Mouse (Mus musculus): ENCODE data around the gene Spata20. TPM values are rescaled to one million over a fixed set of nuclear protein-coding genes. Genes with fewer than 3 reads are reported as not detected.
A peak's percentile ranks its signal among the peaks of the same experiment; 100 is the strongest.

Gene Spata20
- polyA plus RNA-seq, 1 experiment from 2014 or later, result not detected

GRCm38 (mm10) chr11:94474544-94474910 lies 11.5 kb downstream of the Spata20 start:
- no peak overlapping the region for H3K27ac ChIP-seq (ENCODE audit: low read length)
- H3K36me3 ChIP-seq (ENCODE audit: control insufficient read depth, insufficient read depth), result no peaks in the 10 kb centered on the region
- no peak overlapping the region for H3K9ac ChIP-seq (ENCODE audit: low read depth, low read length)
- no peaks in the 10 kb centered on the region for H3K9me3 ChIP-seq (replicated peaks; ENCODE audit: control insufficient read depth, low read length)
- peaks cover 77% of the 10 kb centered on the region for H3K27me3 ChIP-seq (ENCODE audit: control insufficient read depth, insufficient read depth, low read depth, low read length)
- 2% methylated on average over 11 of the region's 11 CpGs for WGBS (ENCODE audit: insufficient replicate concordance)
- no peak for ATAC-seq (ENCODE audit: low read depth)
- H3K4me3 ChIP-seq (ENCODE audit: low read depth, low read length), result peak overlapping the region; percentile 50
- peaks cover 9% of the 10 kb centered on the region for H3K4me1 ChIP-seq (ENCODE audit: control insufficient read depth, low read depth, low read length)
- peak overlapping the region; percentile 75 for H3K4me2 ChIP-seq (ENCODE audit: low read depth, low read length)

DNA sequence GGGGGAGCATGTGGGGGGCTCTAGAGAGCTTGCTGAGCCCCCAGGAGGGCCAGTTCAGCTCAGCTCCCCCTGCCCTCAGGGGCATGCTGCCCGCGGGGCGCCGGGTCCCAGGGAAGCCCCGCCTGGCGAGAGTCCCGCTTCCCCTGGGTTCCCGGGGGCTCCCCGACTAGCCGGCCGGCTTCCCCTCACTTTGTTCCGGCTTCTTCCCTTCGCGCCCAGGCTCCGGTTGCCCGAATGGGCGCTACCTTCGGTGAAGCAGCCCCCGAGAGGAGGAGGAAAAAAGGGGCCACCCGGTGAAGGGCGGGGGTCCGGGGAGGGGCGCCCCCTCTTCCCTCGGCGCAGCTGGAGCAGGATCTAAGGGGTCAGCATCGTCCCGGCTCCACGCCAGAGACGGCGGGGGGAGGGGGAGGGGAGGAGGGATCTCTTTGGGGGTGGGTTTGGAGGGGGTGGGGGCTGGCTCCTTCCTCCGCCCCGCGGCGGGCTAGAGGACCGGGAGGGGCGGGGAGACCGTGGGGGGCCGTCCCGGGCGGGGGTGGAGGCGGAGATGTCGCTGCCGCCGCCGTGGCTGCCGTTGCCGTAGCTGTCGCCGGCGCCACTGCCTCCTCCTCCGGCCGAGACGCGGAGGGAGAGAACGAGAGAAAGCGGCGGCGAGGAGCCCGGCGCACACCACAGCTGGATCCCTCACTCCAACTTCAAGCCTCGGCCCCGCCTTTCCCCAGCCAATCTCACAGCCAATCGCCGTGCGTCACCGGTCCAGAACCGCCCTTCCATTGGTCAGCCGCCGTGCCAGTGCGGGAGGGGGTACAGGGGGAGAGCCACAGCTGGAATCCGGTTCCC lies 12.1 kb downstream of the Spata20 start, which contains the start of gene Cacna1g:
Cacna1g (minus strand) TSS at position 492 of the 837 bp plus-strand sequence.
- H3K27ac ChIP-seq (ENCODE audit: low read length), result no peak within 1 kb of the TSS
- 1% methylated on average over 50 of the region's 71 CpGs for WGBS (ENCODE audit: insufficient replicate concordance)
- no peaks in the 10 kb centered on the region for H3K9me3 ChIP-seq (replicated peaks; ENCODE audit: control insufficient read depth, low read length)
- H3K4me3 ChIP-seq (ENCODE audit: low read depth, low read length), result peak within 1 kb of the TSS; percentile 50
- H3K9ac ChIP-seq (ENCODE audit: low read depth, low read length), result no peak within 1 kb of the TSS
- H3K36me3 ChIP-seq (ENCODE audit: control insufficient read depth, insufficient read depth), result no peaks in the 10 kb centered on the region
- peaks cover 80% of the 10 kb centered on the region for H3K27me3 ChIP-seq (ENCODE audit: control insufficient read depth, insufficient read depth, low read depth, low read length)
- peaks cover 9% of the 10 kb centered on the region for H3K4me1 ChIP-seq (ENCODE audit: control insufficient read depth, low read depth, low read length)
- ATAC-seq (ENCODE audit: low read depth), result peak; percentile 87
- peak within 1 kb of the TSS; percentile 75 for H3K4me2 ChIP-seq (ENCODE audit: low read depth, low read length)

GRCm38 (mm10) chr11:94472916-94473706 lies 12.9 kb downstream of the Spata20 start:
- H3K36me3 ChIP-seq (ENCODE audit: control insufficient read depth, insufficient read depth), result no peaks in the 10 kb centered on the region
- no peak overlapping the region for H3K9ac ChIP-seq (ENCODE audit: low read depth, low read length)
- 2% methylated on average over 52 of the region's 52 CpGs for WGBS (ENCODE audit: insufficient replicate concordance)
- peaks cover 9% of the 10 kb centered on the region for H3K4me1 ChIP-seq (ENCODE audit: control insufficient read depth, low read depth, low read length)
- H3K4me3 ChIP-seq (ENCODE audit: low read depth, low read length), result peak overlapping the region; percentile 50
- no peak for ATAC-seq (ENCODE audit: low read depth)
- H3K4me2 ChIP-seq (ENCODE audit: low read depth, low read length), result peak overlapping the region; percentile 75
- H3K9me3 ChIP-seq (replicated peaks; ENCODE audit: control insufficient read depth, low read length), result no peaks in the 10 kb centered on the region
- H3K27me3 ChIP-seq (ENCODE audit: control insufficient read depth, insufficient read depth, low read depth, low read length), result peaks cover 80% of the 10 kb centered on the region
- H3K27ac ChIP-seq (ENCODE audit: low read length), result no peak overlapping the region

DNA sequence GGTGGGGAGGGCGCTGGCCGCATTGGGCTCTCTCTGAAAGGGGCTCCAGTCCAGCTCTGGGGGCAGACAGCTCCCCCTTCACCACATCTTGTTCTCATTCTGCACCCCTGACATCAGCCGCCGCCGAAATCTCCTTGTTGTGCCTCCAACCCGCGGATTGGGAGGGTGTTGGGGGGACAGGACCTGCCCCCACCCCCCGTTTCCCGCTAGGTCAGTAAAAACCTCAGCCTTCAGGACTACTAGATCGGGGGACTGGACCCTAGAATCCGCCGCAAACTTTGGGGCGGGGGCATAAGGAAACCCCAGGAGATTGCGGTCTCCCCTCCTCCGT lies 13.4 kb downstream of the Spata20 start:
- H3K9me3 ChIP-seq (replicated peaks; ENCODE audit: control insufficient read depth, low read length), result no peaks in the 10 kb centered on the region
- WGBS (ENCODE audit: insufficient replicate concordance), result under 1% methylated on average over 15 of the region's 15 CpGs
- ATAC-seq (ENCODE audit: low read depth), result no peak
- no peak overlapping the region for H3K27ac ChIP-seq (ENCODE audit: low read length)
- H3K4me2 ChIP-seq (ENCODE audit: low read depth, low read length), result no peak overlapping the region
- no peak overlapping the region for H3K9ac ChIP-seq (ENCODE audit: low read depth, low read length)
- no peak overlapping the region for H3K4me3 ChIP-seq (ENCODE audit: low read depth, low read length)
- no peaks in the 10 kb centered on the region for H3K36me3 ChIP-seq (ENCODE audit: control insufficient read depth, insufficient read depth)
- H3K4me1 ChIP-seq (ENCODE audit: control insufficient read depth, low read depth, low read length), result peaks cover 9% of the 10 kb centered on the region
- peaks cover 74% of the 10 kb centered on the region for H3K27me3 ChIP-seq (ENCODE audit: control insufficient read depth, insufficient read depth, low read depth, low read length)

DNA sequence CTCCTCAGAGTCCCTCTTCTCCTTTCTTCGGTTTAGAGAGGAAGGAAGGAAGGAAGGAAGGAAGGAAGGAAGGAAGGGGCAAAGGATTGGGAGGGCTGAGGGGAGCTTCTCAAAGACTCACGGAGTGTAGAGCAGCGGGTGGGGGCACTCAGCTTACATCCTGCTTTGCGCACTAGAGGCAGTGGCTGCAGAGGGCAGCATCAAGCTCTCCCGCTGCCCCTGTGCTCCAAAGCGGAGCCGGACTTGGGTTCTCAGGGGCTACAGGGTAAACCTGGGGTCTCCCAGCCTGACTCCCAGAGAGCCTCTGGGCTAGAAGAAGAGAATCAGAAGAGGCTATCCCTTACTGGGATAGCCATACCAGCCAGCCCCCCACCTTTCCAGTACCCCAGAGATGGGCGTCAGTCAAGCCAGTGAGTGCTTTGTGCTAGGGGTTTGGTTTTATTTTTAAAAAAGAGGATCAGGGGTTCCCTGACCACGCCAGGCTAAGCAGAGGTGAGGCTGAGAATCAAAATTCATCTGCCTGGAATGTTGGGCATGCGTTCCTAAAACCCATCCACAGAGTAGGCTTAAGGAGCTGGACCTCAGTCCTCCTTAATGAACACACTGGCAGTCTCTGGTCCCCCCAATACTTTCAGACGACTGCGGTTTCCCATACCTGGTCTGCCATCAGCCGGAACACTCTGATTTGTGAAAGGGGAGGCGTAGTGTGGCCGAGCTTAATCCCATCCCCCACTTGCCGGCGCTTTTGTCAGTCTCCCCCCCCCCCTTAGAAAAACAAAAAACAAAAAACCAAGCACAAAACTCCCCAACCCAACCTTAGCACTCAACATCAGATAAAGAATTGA lies 14.0 kb downstream of the Spata20 start:
- Histone ChIP-seq H3K9ac (ENCODE audit: low read depth, low read length) (no peak overlapping the region), H3K36me3 (ENCODE audit: control insufficient read depth, insufficient read depth) (no peaks in the 10 kb centered on the region), H3K9me3 (replicated peaks; ENCODE audit: control insufficient read depth, low read length) (no peaks in the 10 kb centered on the region), H3K4me3 (ENCODE audit: low read depth, low read length) (no peak overlapping the region), H3K4me1 (ENCODE audit: control insufficient read depth, low read depth, low read length) (peaks cover 9% of the 10 kb centered on the region), H3K27ac (ENCODE audit: low read length) (no peak overlapping the region), H3K27me3 (ENCODE audit: control insufficient read depth, insufficient read depth, low read depth, low read length) (peaks cover 68% of the 10 kb centered on the region), H3K4me2 (ENCODE audit: low read depth, low read length) (no peak overlapping the region)
- WGBS (ENCODE audit: insufficient replicate concordance), result 4% methylated on average over 17 of the region's 17 CpGs
- no peak for ATAC-seq (ENCODE audit: low read depth)

DNA sequence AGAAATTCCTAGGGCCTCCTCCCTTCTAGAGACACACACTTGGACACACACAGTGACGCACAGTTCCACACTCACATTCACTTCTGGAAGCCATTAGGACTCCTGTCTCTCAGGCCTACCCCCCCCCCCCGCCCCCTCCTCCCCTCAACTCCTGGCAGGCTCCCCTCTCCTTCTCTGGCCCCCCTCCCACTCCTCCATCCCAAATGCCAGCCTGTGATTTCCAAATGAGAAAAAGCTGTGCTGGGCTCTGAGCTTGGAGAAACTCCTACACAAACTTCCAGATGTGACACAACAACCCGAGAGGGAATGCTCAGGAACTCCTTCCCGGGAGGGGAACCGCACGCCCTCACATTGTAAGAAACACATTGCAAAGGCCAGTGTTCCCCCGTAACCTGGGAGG lies 15.6 kb downstream of the Spata20 start:
- H3K4me1 ChIP-seq (ENCODE audit: control insufficient read depth, low read depth, low read length), result peaks cover 9% of the 10 kb centered on the region
- ATAC-seq (ENCODE audit: low read depth), result no peak
- WGBS (ENCODE audit: insufficient replicate concordance), result 60% methylated on average over 7 of the region's 7 CpGs
- peaks cover 55% of the 10 kb centered on the region for H3K27me3 ChIP-seq (ENCODE audit: control insufficient read depth, insufficient read depth, low read depth, low read length)
- H3K9ac ChIP-seq (ENCODE audit: low read depth, low read length), result no peak overlapping the region
- H3K9me3 ChIP-seq (replicated peaks; ENCODE audit: control insufficient read depth, low read length), result no peaks in the 10 kb centered on the region
- no peaks in the 10 kb centered on the region for H3K36me3 ChIP-seq (ENCODE audit: control insufficient read depth, insufficient read depth)
- no peak overlapping the region for H3K4me3 ChIP-seq (ENCODE audit: low read depth, low read length)
- no peak overlapping the region for H3K27ac ChIP-seq (ENCODE audit: low read length)
- no peak overlapping the region for H3K4me2 ChIP-seq (ENCODE audit: low read depth, low read length)

DNA sequence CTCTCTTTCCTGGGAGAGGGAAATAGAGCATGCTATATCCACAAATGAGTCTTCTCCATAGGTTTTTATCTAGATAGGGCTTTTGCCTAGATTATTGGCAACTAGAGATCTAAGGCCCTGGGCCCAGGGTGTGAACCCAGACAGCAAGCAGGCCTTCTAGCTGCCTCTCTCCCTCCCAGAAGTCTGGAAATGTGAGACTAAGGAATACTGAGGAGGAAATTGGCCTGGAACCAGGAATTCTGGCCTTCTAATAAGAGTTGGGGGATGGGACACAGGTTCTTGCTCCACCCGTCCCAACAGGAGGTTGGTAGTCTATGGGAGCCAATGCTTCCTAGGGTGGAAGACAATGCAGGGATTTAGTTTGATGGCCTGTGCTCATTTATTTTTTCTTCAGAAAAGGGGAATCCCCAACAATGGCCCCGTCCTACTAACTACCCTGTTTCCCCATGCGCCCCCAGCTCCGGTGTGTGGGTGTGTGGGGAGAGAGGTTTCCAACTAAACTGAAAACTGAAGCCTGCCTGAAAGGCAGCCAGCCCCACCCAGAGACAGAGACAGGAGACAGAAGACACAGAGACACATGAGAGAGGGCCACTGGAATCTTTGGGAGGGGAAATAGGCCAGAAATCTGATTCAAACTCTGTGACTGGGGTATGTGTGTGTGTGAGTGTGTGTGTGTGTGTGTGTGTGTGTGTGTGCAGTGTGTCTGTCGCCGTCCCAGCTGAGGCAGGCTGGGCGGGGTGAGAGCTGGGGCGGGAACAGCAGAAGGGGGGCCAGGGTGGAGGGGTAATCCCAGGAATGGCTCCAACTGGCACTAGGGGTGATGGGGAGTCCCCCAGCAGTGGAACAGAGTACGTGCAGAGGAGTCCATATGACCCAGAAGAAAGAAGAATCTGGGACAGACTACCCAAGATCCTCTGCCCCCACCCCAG lies 16.6 kb downstream of the Spata20 start:
- H3K4me1 ChIP-seq (ENCODE audit: control insufficient read depth, low read depth, low read length), result peaks cover 7% of the 10 kb centered on the region
- H3K9ac ChIP-seq (ENCODE audit: low read depth, low read length), result no peak overlapping the region
- H3K4me3 ChIP-seq (ENCODE audit: low read depth, low read length), result no peak overlapping the region
- no peaks in the 10 kb centered on the region for H3K36me3 ChIP-seq (ENCODE audit: control insufficient read depth, insufficient read depth)
- H3K27ac ChIP-seq (ENCODE audit: low read length), result no peak overlapping the region
- H3K4me2 ChIP-seq (ENCODE audit: low read depth, low read length), result no peak overlapping the region
- H3K27me3 ChIP-seq (ENCODE audit: control insufficient read depth, insufficient read depth, low read depth, low read length), result peaks cover 47% of the 10 kb centered on the region
- ATAC-seq (ENCODE audit: low read depth), result no peak
- 32% methylated on average over 9 of the region's 9 CpGs for WGBS (ENCODE audit: insufficient replicate concordance)
- no peaks in the 10 kb centered on the region for H3K9me3 ChIP-seq (replicated peaks; ENCODE audit: control insufficient read depth, low read length)

DNA sequence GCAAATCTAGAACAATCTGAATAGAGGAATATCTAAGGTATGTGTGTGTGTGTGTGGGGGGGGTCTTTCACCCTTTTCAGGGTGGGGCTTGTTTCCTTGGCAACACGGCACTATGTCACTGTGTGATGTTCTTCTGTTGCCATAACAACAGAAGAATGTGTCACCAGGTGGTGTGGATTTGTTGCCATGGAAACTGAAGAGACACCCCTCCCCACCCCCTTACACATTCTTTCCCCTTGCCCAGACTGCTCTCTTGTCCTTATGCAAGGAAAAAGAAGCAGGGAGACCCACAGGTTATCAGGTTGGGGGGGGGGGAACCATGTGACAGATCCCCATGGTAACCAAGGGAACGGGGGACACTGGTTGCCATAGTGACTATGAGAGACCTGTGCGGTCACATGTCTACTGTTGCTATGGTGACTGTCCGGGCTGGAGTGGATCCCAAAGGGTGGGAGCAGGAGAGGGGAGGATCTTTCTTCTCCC lies 17.4 kb downstream of the Spata20 start:
- Histone ChIP-seq H3K4me3 (ENCODE audit: low read depth, low read length) (no peak overlapping the region), H3K27me3 (ENCODE audit: control insufficient read depth, insufficient read depth, low read depth, low read length) (peaks cover 40% of the 10 kb centered on the region), H3K4me2 (ENCODE audit: low read depth, low read length) (no peak overlapping the region), H3K36me3 (ENCODE audit: control insufficient read depth, insufficient read depth) (no peaks in the 10 kb centered on the region), H3K9me3 (replicated peaks; ENCODE audit: control insufficient read depth, low read length) (no peaks in the 10 kb centered on the region), H3K27ac (ENCODE audit: low read length) (no peak overlapping the region), H3K9ac (ENCODE audit: low read depth, low read length) (no peak overlapping the region), H3K4me1 (ENCODE audit: control insufficient read depth, low read depth, low read length) (peaks cover 2% of the 10 kb centered on the region)
- WGBS (ENCODE audit: insufficient replicate concordance), result 42% methylated on average over 4 of the region's 4 CpGs
- no peak for ATAC-seq (ENCODE audit: low read depth)

Measured in liver, embryonic 16.5 days (tissue).